Mouse (Mus musculus) hindbrain, embryonic 16.5 days (tissue): ENCODE results near the gene Rora. TPM values are rescaled to one million over a fixed set of nuclear protein-coding genes. Genes with fewer than 3 reads are reported as not detected.

Experiments
- ATAC-seq: fragments of 200-750 bp; cut with Nextera tagmentation; 2 replicates; pipeline ENCODE4 v1.8.0; 2017; ENCODE audit warnings: moderate TSS enrichment, moderate library complexity
- H3K27ac ChIP-seq: fragments of 300-500 bp; sonication (generic); 2 replicates; pipeline ENCODE4 v1.5.1; 2014; ENCODE audit warnings: low read depth, mild to moderate bottlenecking, control low read depth, low read length, moderate library complexity
- H3K27me3 ChIP-seq: fragments of 300-500 bp; sonication (generic); replicated peaks from 2 replicates; pipeline ENCODE4 v1.6.1; 2014; ENCODE audit warnings: low read length; ENCODE audit not compliant: control insufficient read depth, insufficient read depth
- H3K36me3 ChIP-seq: fragments of 300-500 bp; sonication (generic); 2 replicates; pipeline ENCODE4 v1.6.1; 2014; ENCODE audit warnings: mild to moderate bottlenecking, low read length, moderate library complexity, mixed read lengths; ENCODE audit not compliant: control insufficient read depth, insufficient read depth
- H3K4me1 ChIP-seq: fragments of 300-500 bp; sonication (generic); 2 replicates; pipeline ENCODE4 v1.6.1; 2014; ENCODE audit warnings: low read depth, low read length; ENCODE audit not compliant: control insufficient read depth, insufficient read depth
- H3K4me2 ChIP-seq: fragments of 300-500 bp; sonication (generic); 2 replicates; pipeline ENCODE4 v1.6.1; 2014; ENCODE audit warnings: mild to moderate bottlenecking, low read length, control low read depth, moderate library complexity
- H3K4me3 ChIP-seq: fragments of 300-500 bp; sonication (generic); 2 replicates; pipeline ENCODE4 v1.5.1; 2014; ENCODE audit warnings: mild to moderate bottlenecking, low read length, control low read depth, moderate library complexity
- H3K9ac ChIP-seq: fragments of 300-500 bp; sonication (generic); 2 replicates; pipeline ENCODE4 v1.6.1; 2014; ENCODE audit warnings: low read depth, mild to moderate bottlenecking, control low read depth, low read length, moderate library complexity
- H3K9me3 ChIP-seq: fragments of 300-500 bp; sonication (generic); 2 replicates; pipeline ENCODE4 v1.6.1; 2014; ENCODE audit warnings: mild to moderate bottlenecking, low read length, moderate library complexity; ENCODE audit not compliant: control insufficient read depth
- WGBS: fragments of 180-500 bp; shearing (Covaris S2); extraction: QIAGEN DNeasy Blood & Tissue Kit; methylation state at CpG from one replicate; pipeline ENCODE4 v1.1.7; 2014; 5-methylcytosine and 5-hydroxymethylcytosine counted together
- polyA plus RNA-seq: library from polyadenylated mRNA; unstranded; fragments of >200 nt; fragmentation: Nextera tagmentation; extraction: Ambion mirVana; gene quantifications from 2 replicates; pipeline ENCODE4 v1.2.1, GENCODE M21; 2015

Rora gene
- polyA plus RNA-seq, 1 experiment from 2014 or later = 38.3 TPM

DNA sequence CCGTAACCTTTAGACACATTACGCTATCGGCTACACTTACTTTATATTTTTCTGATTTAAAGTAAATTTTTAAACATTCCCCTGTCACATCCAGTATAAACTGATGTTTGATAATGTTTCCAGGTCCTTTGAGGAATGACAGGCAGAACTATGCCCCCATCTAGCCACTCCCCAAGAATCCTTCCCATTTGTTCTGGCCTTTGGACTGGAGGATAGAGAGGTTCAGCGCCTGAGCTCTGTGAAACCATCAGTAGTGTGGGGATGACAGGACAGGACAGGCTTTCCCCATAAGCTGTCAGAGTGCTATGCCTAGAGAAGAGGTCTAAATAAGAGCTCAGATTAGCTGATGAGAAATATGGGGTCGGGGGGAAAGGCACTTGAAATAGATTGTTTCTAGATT lies 640.8 kb downstream of the Rora start:
- Histone ChIP-seq H3K27me3 (peaks cover 5% of the 10 kb centered on the region; the same call in 1 of the 2 replicates), H3K4me1 (peaks cover 11% of the 10 kb centered on the region), H3K9me3 (no peaks in the 10 kb centered on the region), H3K4me2 (no peak overlapping the region), H3K27ac (no peak overlapping the region), H3K36me3 (no peaks in the 10 kb centered on the region), H3K4me3 (no peak overlapping the region), H3K9ac (no peak overlapping the region)
- 82% methylated on average over 5 of the region's 5 CpGs for WGBS
- ATAC-seq = no peak

DNA sequence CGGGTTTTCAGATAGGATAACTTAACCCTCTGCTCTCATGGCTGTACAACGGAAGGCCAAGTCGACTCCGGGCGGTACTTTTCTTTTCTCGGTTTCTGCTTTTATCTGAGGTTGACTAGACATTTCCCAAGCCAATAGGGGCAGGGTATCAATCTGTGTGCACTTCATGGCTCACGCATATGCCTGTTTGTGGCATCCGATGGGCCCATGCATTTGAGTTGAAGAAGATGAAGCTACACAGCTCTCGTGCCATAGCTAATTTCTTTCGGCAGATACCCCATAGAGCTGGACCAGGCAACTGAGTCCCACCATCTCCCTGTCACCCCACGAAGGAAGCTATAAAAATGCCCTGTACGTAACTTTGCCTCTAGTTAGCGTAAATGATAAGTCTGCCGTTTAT lies 641.3 kb downstream of the Rora start:
- Histone ChIP-seq H3K27me3 (peaks cover 5% of the 10 kb centered on the region; the same call in 1 of the 2 replicates), H3K36me3 (no peaks in the 10 kb centered on the region), H3K4me2 (no peak overlapping the region), H3K4me1 (peaks cover 11% of the 10 kb centered on the region), H3K27ac (no peak overlapping the region), H3K9ac (no peak overlapping the region), H3K4me3 (no peak overlapping the region), H3K9me3 (no peaks in the 10 kb centered on the region)
- WGBS = 85% methylated on average over 14 of the region's 14 CpGs
- ATAC-seq = no peak

- H3K27me3 ChIP-seq = peaks cover 5% of the 10 kb centered on the region; the same call in 1 of the 2 replicates
- WGBS = 82% methylated on average over 3 of the region's 3 CpGs
- no peaks in the 10 kb centered on the region for H3K9me3 ChIP-seq
- no peak for ATAC-seq
- H3K27ac ChIP-seq = no peak overlapping the region
- no peak overlapping the region for H3K9ac ChIP-seq
- H3K36me3 ChIP-seq = no peaks in the 10 kb centered on the region
- no peak overlapping the region for H3K4me3 ChIP-seq
- no peak overlapping the region for H3K4me2 ChIP-seq
- peaks cover 6% of the 10 kb centered on the region for H3K4me1 ChIP-seq
These were observed 642.2 kb downstream of the Rora start for GRCm38 (mm10) chr9:69295826-69296225.

GRCm38 (mm10) chr9:69296418-69296817 lies 642.8 kb downstream of the Rora start:
- peaks cover 5% of the 10 kb centered on the region; the same call in 1 of the 2 replicates for H3K27me3 ChIP-seq
- no peaks in the 10 kb centered on the region for H3K36me3 ChIP-seq
- no peak overlapping the region for H3K4me3 ChIP-seq
- H3K4me1 ChIP-seq = no peaks in the 10 kb centered on the region; the same call in 1 of the 2 replicates
- no peak overlapping the region for H3K4me2 ChIP-seq
- H3K27ac ChIP-seq = no peak overlapping the region
- H3K9ac ChIP-seq = no peak overlapping the region
- 14% methylated on average over 2 of the region's 2 CpGs for WGBS
- H3K9me3 ChIP-seq = no peaks in the 10 kb centered on the region
- no peak for ATAC-seq

DNA sequence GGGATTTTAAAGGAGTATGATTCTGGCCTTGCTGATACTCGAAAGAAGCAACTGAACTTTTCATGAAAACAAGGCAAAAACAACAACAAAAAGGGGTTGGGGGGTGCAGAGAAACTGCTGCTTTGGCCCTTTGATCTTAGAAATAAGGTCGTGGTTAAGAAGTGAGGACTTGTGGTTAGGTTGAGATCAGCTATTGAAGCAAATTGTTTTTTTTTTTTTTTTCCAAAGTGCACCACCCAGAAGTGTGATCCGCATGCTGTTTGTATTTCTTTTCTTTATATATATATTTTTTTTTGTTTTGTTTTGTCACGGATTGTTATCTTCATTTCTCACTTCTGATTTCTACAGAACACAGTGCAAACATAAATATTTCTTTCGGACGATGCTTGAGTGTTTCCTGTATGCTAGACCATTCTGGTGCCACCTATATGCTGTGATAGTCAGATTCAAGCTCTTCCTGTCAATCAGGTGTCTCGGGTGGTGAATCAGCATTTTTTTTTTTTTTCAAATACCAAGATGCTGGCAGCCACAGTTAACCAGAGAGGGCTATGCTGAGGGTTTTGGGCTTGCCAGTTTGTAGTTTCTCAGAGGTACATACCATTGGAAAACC lies 644.3 kb downstream of the Rora start:
- H3K4me1 ChIP-seq = no peaks in the 10 kb centered on the region; the same call in 1 of the 2 replicates
- H3K27me3 ChIP-seq = 0 out of 2 replicates have a peak, but pooled peaks cover 1% of the 10 kb centered on the region
- no peak overlapping the region for H3K4me2 ChIP-seq
- H3K27ac ChIP-seq = no peak overlapping the region
- H3K4me3 ChIP-seq = no peak overlapping the region
- WGBS = 85% methylated on average over 7 of the region's 7 CpGs
- no peaks in the 10 kb centered on the region for H3K36me3 ChIP-seq
- ATAC-seq = no peak
- H3K9me3 ChIP-seq = no peaks in the 10 kb centered on the region
- no peak overlapping the region for H3K9ac ChIP-seq

- WGBS = 78% methylated on average over 12 of the region's 12 CpGs
- no peak overlapping the region for H3K27ac ChIP-seq
- no peaks in the 10 kb centered on the region for H3K36me3 ChIP-seq
- H3K27me3 ChIP-seq = no peaks in the 10 kb centered on the region
- no peak for ATAC-seq
- H3K4me1 ChIP-seq = no peaks in the 10 kb centered on the region; the same call in 1 of the 2 replicates
- H3K9ac ChIP-seq = no peak overlapping the region
- no peak overlapping the region for H3K4me2 ChIP-seq
- H3K9me3 ChIP-seq = no peaks in the 10 kb centered on the region
- H3K4me3 ChIP-seq = no peak overlapping the region
These were observed 645.2 kb downstream of the Rora start for GRCm38 (mm10) chr9:69298566-69299335.

GRCm38 (mm10) chr9:69299484-69299883 lies 645.9 kb downstream of the Rora start:
- H3K4me2 ChIP-seq = no peak overlapping the region
- 76% methylated on average over 2 of the region's 2 CpGs for WGBS

DNA sequence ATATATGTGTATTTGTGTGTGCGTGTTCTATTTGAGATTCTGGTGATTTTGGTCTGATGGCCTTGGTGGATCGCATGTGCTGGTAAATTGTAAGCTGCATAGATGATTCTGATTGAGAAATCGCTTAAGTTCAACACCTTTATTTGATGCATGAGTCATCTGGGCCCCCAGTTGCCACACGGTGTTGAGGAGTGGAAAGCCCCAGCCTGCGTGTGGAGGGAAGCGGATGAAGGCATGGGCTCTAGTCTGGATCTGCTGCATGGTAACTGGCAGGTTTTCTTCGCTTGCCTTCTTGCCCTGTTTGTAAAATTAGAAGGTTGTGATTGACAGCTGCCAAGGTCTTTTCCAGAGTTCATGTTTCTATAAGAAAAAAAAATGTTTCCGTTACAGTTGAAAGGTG lies 646.7 kb downstream of the Rora start:
- H3K4me2 ChIP-seq = no peak overlapping the region
- no peaks in the 10 kb centered on the region for H3K36me3 ChIP-seq
- H3K27ac ChIP-seq = no peak overlapping the region
- no peaks in the 10 kb centered on the region for H3K9me3 ChIP-seq
- no peak overlapping the region for H3K4me3 ChIP-seq
- H3K27me3 ChIP-seq = no peaks in the 10 kb centered on the region
- H3K4me1 ChIP-seq = no peaks in the 10 kb centered on the region; the same call in 1 of the 2 replicates
- ATAC-seq = no peak
- no peak overlapping the region for H3K9ac ChIP-seq
- 87% methylated on average over 8 of the region's 8 CpGs for WGBS

More at GRCm38 (mm10) chr9:69299484-69299883, 645.9 kb downstream of the Rora start:
- H3K36me3 ChIP-seq = no peaks in the 10 kb centered on the region
- H3K4me3 ChIP-seq = no peak overlapping the region
- H3K9ac ChIP-seq = no peak overlapping the region
- ATAC-seq = no peak
- H3K27me3 ChIP-seq = no peaks in the 10 kb centered on the region
- no peak overlapping the region for H3K27ac ChIP-seq
- H3K4me1 ChIP-seq = no peaks in the 10 kb centered on the region; the same call in 1 of the 2 replicates
- no peaks in the 10 kb centered on the region for H3K9me3 ChIP-seq

DNA sequence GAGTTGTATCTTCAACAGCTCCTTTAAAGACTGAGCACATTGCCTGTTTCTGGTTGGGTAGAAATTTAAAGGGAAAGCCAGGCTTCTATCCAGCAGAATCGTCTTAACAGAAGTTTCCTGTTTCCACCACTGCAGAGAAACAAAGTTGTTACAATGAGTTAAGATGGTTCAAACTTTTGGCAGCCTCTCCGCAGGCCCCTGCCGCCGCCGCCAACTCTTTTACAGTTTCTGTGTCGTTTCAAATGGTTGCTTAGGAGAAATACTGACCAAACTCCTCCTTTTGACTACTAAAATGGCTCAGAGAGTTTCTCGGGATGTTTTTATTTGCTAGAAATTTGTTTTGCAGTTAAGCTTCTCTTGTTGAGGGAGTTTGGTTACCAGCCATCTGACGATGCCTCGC lies 647.9 kb downstream of the Rora start:
- ATAC-seq = no peak
- H3K9ac ChIP-seq = no peak overlapping the region
- no peak overlapping the region for H3K4me3 ChIP-seq
- no peaks in the 10 kb centered on the region for H3K27me3 ChIP-seq
- peak overlapping the region; percentile 25; the same call in 1 of the 2 replicates for H3K4me2 ChIP-seq
- no peaks in the 10 kb centered on the region for H3K9me3 ChIP-seq
- H3K4me1 ChIP-seq = peaks cover 3% of the 10 kb centered on the region
- H3K27ac ChIP-seq = peak overlapping the region; percentile 59
- WGBS = 20% methylated on average over 9 of the region's 9 CpGs
- no peaks in the 10 kb centered on the region for H3K36me3 ChIP-seq
